Mouse (Mus musculus): ENCODE data around the gene Trpm6. TPM values are rescaled to one million over a fixed set of nuclear protein-coding genes. Genes with fewer than 3 reads are reported as not detected.

Trpm6 gene
- total RNA-seq, 2 experiments from 2014 or later: 0.06 to 0.08 TPM

- no peak for DNase-seq (ENCODE audit: low spot score)
- intact Hi-C loops (cut with DNase I): no loop called here
Measured at GRCm38 (mm10) chr19:18758916-18759315, 9.1 kb downstream of the Trpm6 start.

- intact Hi-C loops (cut with DNase I): no loop called here
Measured at GRCm38 (mm10) chr19:18766399-18766798, 16.6 kb downstream of the Trpm6 start.

DNA sequence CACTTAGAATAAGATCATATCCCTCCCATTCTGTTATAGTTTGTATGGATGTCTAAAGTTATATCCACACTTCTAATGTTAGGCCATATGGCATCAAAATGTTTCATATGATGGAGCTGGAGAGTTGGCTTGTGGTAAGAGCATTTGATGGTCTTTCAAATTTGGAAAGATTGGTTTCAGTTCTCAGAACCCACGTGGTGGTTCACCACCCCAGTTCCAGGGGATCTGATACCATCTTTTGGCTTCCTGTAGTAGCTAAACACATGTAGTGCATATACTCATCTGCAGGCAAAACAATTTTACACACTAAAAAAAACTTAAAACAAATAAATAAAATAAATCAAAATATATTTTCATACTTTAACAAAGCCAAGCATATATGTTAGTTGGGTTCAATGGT, 21.3 kb downstream of the Trpm6 start:
- intact Hi-C loops (cut with DNase I): no loop called here
- DNase-seq (ENCODE audit: low spot score): no peak

More at GRCm38 (mm10) chr19:18766399-18766798, 16.6 kb downstream of the Trpm6 start:
- DNase-seq (ENCODE audit: low spot score): no peak

GRCm38 (mm10) chr19:18771561-18771960, 21.8 kb downstream of the Trpm6 start:
- no peak for DNase-seq (ENCODE audit: low spot score)
- intact Hi-C loops (cut with DNase I): no loop called here

DNA sequence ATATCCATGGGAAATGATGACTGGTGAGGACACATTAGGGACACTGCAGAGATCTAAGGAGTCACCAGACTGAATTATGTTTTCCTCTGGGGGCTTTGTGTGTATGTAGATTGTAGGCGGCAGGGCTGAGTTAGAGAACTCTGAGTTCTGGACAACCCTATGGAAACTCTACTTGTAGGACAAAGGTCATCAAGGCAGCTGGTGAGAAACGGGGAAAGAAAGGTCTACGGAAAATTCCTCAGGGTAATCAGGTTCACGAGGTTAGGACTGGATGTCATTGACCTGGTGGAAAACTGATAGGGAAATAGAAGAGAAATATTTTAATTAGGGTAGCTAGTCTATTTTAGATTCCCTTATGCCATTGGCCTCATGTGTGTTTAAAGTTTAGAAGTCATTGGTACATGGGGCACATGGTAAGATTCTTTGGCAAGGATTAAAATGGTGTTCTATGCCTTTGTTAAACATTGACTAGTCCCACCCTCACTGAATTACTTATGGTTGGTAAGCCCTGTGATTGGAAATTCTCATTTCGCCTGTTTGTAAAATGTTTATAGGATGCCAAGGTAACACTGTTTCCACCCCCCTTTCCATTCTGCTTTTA, 23.2 kb downstream of the Trpm6 start:
- intact Hi-C loops (cut with DNase I): no loop called here
- DNase-seq (ENCODE audit: low spot score): no peak

- intact Hi-C loops (cut with DNase I): no loop called here
- DNase-seq (ENCODE audit: low spot score): no peak
Measured at GRCm38 (mm10) chr19:18774085-18774484, 24.3 kb downstream of the Trpm6 start.

DNA sequence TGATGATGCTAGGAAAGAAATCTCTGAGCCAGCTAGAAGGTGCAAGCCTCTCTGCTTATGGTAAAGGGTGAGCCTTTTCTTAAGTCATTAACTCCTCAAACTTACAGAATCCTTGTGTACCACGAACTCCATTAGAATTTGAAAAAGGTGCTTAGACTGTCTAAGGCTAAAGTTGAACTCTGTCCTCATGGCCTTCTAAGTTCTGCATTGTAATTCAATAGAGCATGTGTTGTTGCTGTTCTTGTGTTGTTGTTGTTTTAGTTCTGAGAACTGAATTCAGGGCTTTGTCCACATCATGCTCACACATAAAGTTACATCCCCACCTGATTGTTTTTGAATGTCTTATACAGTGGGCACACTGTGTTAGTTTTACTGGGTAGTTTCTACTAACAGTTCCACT, 49.9 kb downstream of the Trpm6 start:
- no peak for DNase-seq (ENCODE audit: low spot score)
- intact Hi-C loops (cut with DNase I): no loop called here

GRCm38 (mm10) chr19:18811264-18811663, 61.5 kb downstream of the Trpm6 start:
- intact Hi-C loops (cut with DNase I): no loop called here
- DNase-seq (ENCODE audit: low spot score): no peak

GRCm38 (mm10) chr19:18815170-18815569, 65.4 kb downstream of the Trpm6 start:
- intact Hi-C loops (cut with DNase I): no loop called here
- no peak for DNase-seq (ENCODE audit: low spot score)

GRCm38 (mm10) chr19:18817425-18817824, 67.6 kb downstream of the Trpm6 start:
- intact Hi-C loops (cut with DNase I): no loop called here
- no peak for DNase-seq (ENCODE audit: low spot score)

- DNase-seq (ENCODE audit: low spot score): no peak
- intact Hi-C loops (cut with DNase I): no loop called here
Measured at GRCm38 (mm10) chr19:18828601-18829000, 78.8 kb downstream of the Trpm6 start.

- no peak for DNase-seq (ENCODE audit: low spot score)
- intact Hi-C loops (cut with DNase I): no loop called here
Measured at GRCm38 (mm10) chr19:18831196-18831595, 81.4 kb downstream of the Trpm6 start.

- intact Hi-C loops (cut with DNase I): loop anchor here (1.0 kb wide), 1 partner anchor 148 kb away; no protein-coding TSS in a partner anchor
- no peak for DNase-seq (ENCODE audit: low spot score)
Measured at GRCm38 (mm10) chr19:18834971-18835370, 85.2 kb downstream of the Trpm6 start.

- DNase-seq (ENCODE audit: low spot score): no peak
- intact Hi-C loops (cut with DNase I): no loop called here
Measured at GRCm38 (mm10) chr19:18841789-18842562, 92.2 kb downstream of the Trpm6 start.

DNA sequence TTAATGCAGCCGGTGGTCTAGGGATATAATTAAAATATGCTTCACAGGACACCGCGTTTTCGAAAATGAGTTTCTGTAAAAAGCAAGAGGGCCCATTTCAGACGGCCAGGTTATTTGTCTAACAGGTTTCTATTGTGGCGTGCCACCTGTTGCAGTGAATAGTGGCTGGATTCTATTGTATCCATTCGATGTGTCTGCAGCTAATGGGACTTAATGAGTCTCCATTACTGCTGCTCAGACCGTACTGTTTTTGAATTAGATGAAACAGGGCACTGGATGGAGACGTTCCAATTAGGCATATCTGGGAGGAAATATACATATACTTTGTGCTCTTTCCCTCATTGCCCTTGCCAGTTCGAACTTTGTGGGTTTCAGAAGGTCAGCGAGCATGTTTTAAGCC, 92.8 kb downstream of the Trpm6 start:
- intact Hi-C loops (cut with DNase I): no loop called here
- DNase-seq (ENCODE audit: low spot score): no peak

GRCm38 (mm10) chr19:18846336-18846735, 96.6 kb downstream of the Trpm6 start:
- no peak for DNase-seq (ENCODE audit: low spot score)
- intact Hi-C loops (cut with DNase I): no loop called here

GRCm38 (mm10) chr19:18868311-18868710, 118.5 kb downstream of the Trpm6 start:
- no peak for DNase-seq (ENCODE audit: low spot score)

GRCm38 (mm10) chr19:18872792-18873569, 123.2 kb downstream of the Trpm6 start:
- intact Hi-C loops (cut with DNase I): no loop called here
- no peak for DNase-seq (ENCODE audit: low spot score)

More at GRCm38 (mm10) chr19:18868311-18868710, 118.5 kb downstream of the Trpm6 start:
- intact Hi-C loops (cut with DNase I): no loop called here

DNA sequence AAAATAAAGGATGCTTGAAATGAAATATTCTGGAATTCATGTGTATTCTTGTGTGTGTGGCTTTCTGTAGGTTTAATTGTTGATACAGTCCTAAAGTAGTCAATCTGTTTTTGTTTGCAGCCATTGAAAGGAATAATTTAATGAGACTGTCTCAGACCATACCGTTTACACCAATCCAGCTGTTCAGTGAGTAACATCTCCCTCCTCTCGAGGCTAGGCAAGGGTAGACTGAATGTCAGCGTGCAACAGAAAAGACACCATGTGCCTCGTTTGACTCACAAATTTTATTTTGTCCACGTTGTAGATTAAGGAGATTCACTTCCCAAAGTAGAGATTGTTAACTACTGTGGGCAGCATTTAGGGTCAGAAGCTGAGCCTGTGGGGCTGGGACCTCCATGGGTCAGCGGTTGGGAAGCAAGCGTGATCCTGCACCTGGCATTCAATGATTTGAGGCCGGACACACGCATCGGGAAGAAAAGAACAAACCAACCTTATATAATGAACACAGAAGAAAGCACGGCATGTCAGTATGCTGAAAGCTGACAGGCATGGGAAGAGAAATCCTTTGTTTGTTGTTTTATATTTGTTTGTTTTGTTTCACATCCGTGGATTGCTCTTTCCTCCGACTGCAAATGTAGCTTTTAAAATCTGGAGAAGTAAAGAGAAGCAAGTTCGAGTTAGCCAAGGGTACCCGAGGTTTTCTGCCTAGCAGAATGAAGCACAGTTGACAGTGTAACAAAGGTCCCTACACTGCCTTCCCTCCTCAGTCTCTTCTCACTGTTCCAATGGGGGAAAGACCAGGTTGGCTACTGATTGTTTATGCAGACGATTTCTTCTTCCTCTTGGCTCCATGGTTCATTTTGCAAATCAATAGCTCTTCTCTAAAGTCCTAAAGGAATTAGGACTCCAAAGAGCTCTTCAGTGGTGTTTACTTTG, 124.2 kb downstream of the Trpm6 start:
- DNase-seq (ENCODE audit: low spot score): no peak
- intact Hi-C loops (cut with DNase I): no loop called here

DNA sequence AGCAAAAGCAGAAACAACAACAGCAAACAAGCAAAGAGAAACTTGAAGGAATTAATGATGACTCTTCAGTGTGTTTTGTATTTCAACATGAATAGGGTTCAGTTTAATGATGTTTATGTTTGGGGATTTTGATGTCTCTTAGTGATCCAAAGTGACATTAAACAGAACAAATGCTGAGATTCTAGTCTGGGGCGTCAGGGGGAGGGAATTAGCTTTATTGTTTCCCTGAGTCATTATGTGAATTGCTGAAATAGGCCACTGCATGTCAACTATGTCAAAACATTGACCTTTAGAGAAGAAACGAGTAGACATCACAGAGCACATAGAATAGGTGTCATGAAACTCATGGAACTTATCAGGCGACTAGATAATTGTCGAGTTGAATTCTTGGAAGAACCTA, 129.5 kb downstream of the Trpm6 start:
- intact Hi-C loops (cut with DNase I): no loop called here
- DNase-seq (ENCODE audit: low spot score): no peak

Data from heart, postnatal 25 days (tissue).